Mouse (Mus musculus) limb, embryonic 11.5 days (tissue): ENCODE results near the gene Coq5. TPM values are rescaled to one million over a fixed set of nuclear protein-coding genes. Genes with fewer than 3 reads are reported as not detected.
A peak's percentile ranks its signal among the peaks of the same experiment; 100 is the strongest.

ENCODE experiments used
- ATAC-seq: fragments of 200-750 bp; cut with Nextera tagmentation; 2 replicates; pipeline ENCODE4 v1.8.0; 2017; ENCODE audit warnings: low read depth; ENCODE audit not compliant: insufficient number of reproducible peaks, low FRiP score, low TSS enrichment
- DNase-seq: peaks from one replicate; pipeline ENCODE4 v3.0.0-alpha.2; 2015; ENCODE audit warnings: low spot score
- H3K27ac ChIP-seq: fragments of 300-500 bp; sonication (generic); replicated peaks from 2 replicates; pipeline ENCODE4 v1.5.1; 2014; ENCODE audit warnings: low read depth, mild to moderate bottlenecking, low read length
- H3K27me3 ChIP-seq: fragments of 300-500 bp; sonication (generic); 2 replicates; pipeline ENCODE4 v1.6.1; 2014; ENCODE audit warnings: mild to moderate bottlenecking, low read length, mixed read lengths; ENCODE audit not compliant: control insufficient read depth, insufficient read depth
- H3K36me3 ChIP-seq: fragments of 300-500 bp; sonication (generic); 2 replicates; pipeline ENCODE4 v1.6.1; 2014; ENCODE audit warnings: mild to moderate bottlenecking, low read length, moderate library complexity, mixed read lengths; ENCODE audit not compliant: control insufficient read depth, insufficient read depth
- H3K4me1 ChIP-seq: fragments of 300-500 bp; sonication (generic); 2 replicates; pipeline ENCODE4 v1.6.1; 2014; ENCODE audit warnings: low read length, mixed read lengths; ENCODE audit not compliant: control insufficient read depth, insufficient read depth
- H3K4me2 ChIP-seq: fragments of 300-500 bp; sonication (generic); 2 replicates; pipeline ENCODE4 v1.6.1; 2014; ENCODE audit warnings: low read depth, mild to moderate bottlenecking, moderate library complexity; ENCODE audit not compliant: severe bottlenecking
- H3K4me3 ChIP-seq: fragments of 300-500 bp; sonication (generic); 2 replicates; pipeline ENCODE4 v1.5.1; 2014; ENCODE audit warnings: low read depth, low read length
- H3K9ac ChIP-seq: fragments of 300-500 bp; sonication (generic); 2 replicates; pipeline ENCODE4 v1.6.1; 2014; ENCODE audit warnings: mild to moderate bottlenecking, low read length
- H3K9me3 ChIP-seq: fragments of 300-500 bp; sonication (generic); 2 replicates; pipeline ENCODE4 v1.6.1; 2016; ENCODE audit warnings: low read length; ENCODE audit not compliant: control insufficient read depth
- WGBS: fragments of 180-500 bp; shearing (Covaris S2); extraction: QIAGEN DNeasy Blood & Tissue Kit; methylation state at CpG from one replicate; pipeline ENCODE4 v1.1.7; 2014; 5-methylcytosine and 5-hydroxymethylcytosine counted together
- polyA plus RNA-seq: library from polyadenylated mRNA; unstranded; fragments of >200 nt; fragmentation: Nextera tagmentation; extraction: Ambion mirVana; gene quantifications from 2 replicates; pipeline ENCODE4 v1.2.1, GENCODE M21; 2014

Gene Coq5
- polyA plus RNA-seq, 1 experiment from 2014 or later = 51.4 TPM

- WGBS = 87% methylated on average over 1 of the region's 1 CpGs
- Histone ChIP-seq H3K4me2 (no peak overlapping the region), H3K4me3 (no peak overlapping the region), H3K9ac (no peak overlapping the region), H3K4me1 (peaks cover 4% of the 10 kb centered on the region; the same call in 1 of the 2 replicates), H3K9me3 (no peaks in the 10 kb centered on the region), H3K27me3 (no peaks in the 10 kb centered on the region), H3K36me3 (peaks cover 23% of the 10 kb centered on the region), H3K27ac (no peak overlapping the region)
- no peak for DNase-seq
- ATAC-seq = no peak
These were observed 17.6 kb upstream of the Coq5 start for GRCm38 (mm10) chr5:115261880-115262279.

GRCm38 (mm10) chr5:115262502-115263291, 16.8 kb upstream of the Coq5 start:
- WGBS = 92% methylated on average over 14 of the region's 14 CpGs

GRCm38 (mm10) chr5:115266340-115266739, 13.1 kb upstream of the Coq5 start:
- Histone ChIP-seq H3K4me1 (peaks cover 7% of the 10 kb centered on the region), H3K27me3 (no peaks in the 10 kb centered on the region), H3K9me3 (no peaks in the 10 kb centered on the region), H3K4me3 (no peak overlapping the region), H3K27ac (0 out of 2 replicates have a peak overlapping the region, but pooled peaks have one; percentile 6), H3K9ac (no peak overlapping the region), H3K36me3 (peaks cover 7% of the 10 kb centered on the region), H3K4me2 (0 out of 2 replicates have a peak overlapping the region, but pooled peaks have one; percentile 10)
- ATAC-seq (no peak), DNase-seq (no peak)
- WGBS = 88% methylated on average over 5 of the region's 5 CpGs

More at GRCm38 (mm10) chr5:115262502-115263291, 16.8 kb upstream of the Coq5 start:
- no peak for ATAC-seq
- Histone ChIP-seq H3K27ac (no peak overlapping the region), H3K4me3 (no peak overlapping the region), H3K4me1 (peaks cover 4% of the 10 kb centered on the region; the same call in 1 of the 2 replicates), H3K36me3 (peaks cover 19% of the 10 kb centered on the region), H3K4me2 (no peak overlapping the region), H3K9me3 (no peaks in the 10 kb centered on the region), H3K27me3 (no peaks in the 10 kb centered on the region), H3K9ac (no peak overlapping the region)
- no peak for DNase-seq

GRCm38 (mm10) chr5:115266787-115267468, 12.5 kb upstream of the Coq5 start:
- no peaks in the 10 kb centered on the region for H3K27me3 ChIP-seq
- no peak for ATAC-seq
- no peak overlapping the region for H3K4me2 ChIP-seq
- peaks cover 7% of the 10 kb centered on the region for H3K36me3 ChIP-seq
- H3K27ac ChIP-seq = 0 out of 2 replicates have a peak overlapping the region, but pooled peaks have one; percentile 6
- peaks cover 7% of the 10 kb centered on the region for H3K4me1 ChIP-seq
- no peak for DNase-seq
- H3K9ac ChIP-seq = no peak overlapping the region
- H3K9me3 ChIP-seq = no peaks in the 10 kb centered on the region
- 89% methylated on average over 8 of the region's 8 CpGs for WGBS
- no peak overlapping the region for H3K4me3 ChIP-seq

GRCm38 (mm10) chr5:115267469-115268045, 11.9 kb upstream of the Coq5 start:
- no peak overlapping the region for H3K4me3 ChIP-seq
- H3K27me3 ChIP-seq = no peaks in the 10 kb centered on the region
- peaks cover 7% of the 10 kb centered on the region for H3K36me3 ChIP-seq
- H3K27ac ChIP-seq = no peak overlapping the region; the same call in 1 of the 2 replicates
- H3K9ac ChIP-seq = no peak overlapping the region
- DNase-seq (no peak), ATAC-seq (no peak)
- no peak overlapping the region for H3K4me2 ChIP-seq
- 86% methylated on average over 3 of the region's 3 CpGs for WGBS
- peaks cover 7% of the 10 kb centered on the region for H3K4me1 ChIP-seq
- no peaks in the 10 kb centered on the region for H3K9me3 ChIP-seq

- Histone ChIP-seq H3K4me1 (peaks cover 7% of the 10 kb centered on the region), H3K36me3 (peaks cover 4% of the 10 kb centered on the region), H3K27me3 (no peaks in the 10 kb centered on the region), H3K9ac (no peak overlapping the region), H3K9me3 (no peaks in the 10 kb centered on the region), H3K4me2 (no peak overlapping the region), H3K27ac (no peak overlapping the region), H3K4me3 (no peak overlapping the region)
- ATAC-seq (no peak), DNase-seq (no peak)
- WGBS = 78% methylated on average over 3 of the region's 3 CpGs
These were observed 11.2 kb upstream of the Coq5 start for GRCm38 (mm10) chr5:115268266-115268665.

- H3K27me3 ChIP-seq = no peaks in the 10 kb centered on the region
- DNase-seq (no peak), ATAC-seq (no peak)
- H3K4me1 ChIP-seq = peaks cover 7% of the 10 kb centered on the region
- H3K36me3 ChIP-seq = peaks cover 4% of the 10 kb centered on the region
- H3K4me3 ChIP-seq = no peak overlapping the region
- H3K27ac ChIP-seq = no peak overlapping the region
- 96% methylated on average over 1 of the region's 1 CpGs for WGBS
- no peak overlapping the region for H3K9ac ChIP-seq
- H3K9me3 ChIP-seq = no peaks in the 10 kb centered on the region
- no peak overlapping the region for H3K4me2 ChIP-seq
These were observed 9.5 kb upstream of the Coq5 start for GRCm38 (mm10) chr5:115269969-115270368.
